Mouse (Mus musculus) regulatory T cell (primary cell): ENCODE data around the gene Cspg4.

Experiments
- in situ Hi-C: fragments of 300-600 bp; cut with MboI, MseI; formaldehyde crosslinking; loops from one replicate; pipeline ENCODE4 v1.15.1; 2025; ENCODE audit warnings: high pct_unique_total_duplicates

Cspg4 gene

DNA sequence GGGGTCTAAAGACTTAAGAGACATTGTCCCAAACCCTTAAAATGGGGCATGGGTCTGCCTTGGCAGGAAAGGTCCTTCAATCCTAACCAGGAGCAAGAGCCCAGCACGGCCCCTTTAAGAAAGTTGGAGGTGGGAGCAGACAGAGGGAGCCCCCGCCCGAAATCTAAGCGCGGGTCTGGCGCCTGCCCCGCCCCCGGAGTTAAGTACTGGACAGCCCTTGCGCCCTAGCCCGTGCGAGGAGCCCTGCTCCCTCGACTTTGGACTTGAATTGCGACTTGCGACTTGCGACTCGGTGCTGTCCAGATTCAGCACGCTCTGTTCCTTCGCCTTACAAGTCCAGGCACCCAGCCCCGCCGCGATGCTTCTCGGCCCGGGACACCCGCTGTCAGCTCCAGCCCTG lies at the start of gene Cspg4:
Gene Cspg4 (plus strand): TSS at position 202 of the 400 bp plus-strand sequence.
- in situ Hi-C loops = no loop called here

DNA sequence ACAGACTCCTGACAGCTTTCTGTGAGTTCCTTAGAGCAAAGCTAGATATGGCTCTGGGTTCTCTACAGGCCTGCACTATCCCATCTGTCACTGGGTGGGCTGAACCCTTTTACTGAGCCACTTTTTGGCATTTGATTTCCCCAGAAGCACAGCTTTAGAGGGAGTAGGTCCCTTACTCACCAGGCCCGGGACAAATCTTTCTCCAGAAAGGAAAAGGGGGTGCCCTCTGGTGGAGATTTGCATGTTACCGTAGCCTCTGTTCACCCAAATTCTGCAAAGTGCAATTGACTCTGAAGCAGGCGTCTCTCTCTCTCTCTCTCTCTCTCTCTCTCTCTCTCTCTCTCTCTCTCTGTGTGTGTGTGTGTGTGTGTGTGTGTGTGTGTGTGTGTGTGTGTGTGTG lies 39.9 kb upstream of the Cspg4 start:
- in situ Hi-C loops = no loop called here

GRCm38 (mm10) chr9:56825476-56826213 lies 39.2 kb upstream of the Cspg4 start:
- in situ Hi-C loops = no loop called here

DNA sequence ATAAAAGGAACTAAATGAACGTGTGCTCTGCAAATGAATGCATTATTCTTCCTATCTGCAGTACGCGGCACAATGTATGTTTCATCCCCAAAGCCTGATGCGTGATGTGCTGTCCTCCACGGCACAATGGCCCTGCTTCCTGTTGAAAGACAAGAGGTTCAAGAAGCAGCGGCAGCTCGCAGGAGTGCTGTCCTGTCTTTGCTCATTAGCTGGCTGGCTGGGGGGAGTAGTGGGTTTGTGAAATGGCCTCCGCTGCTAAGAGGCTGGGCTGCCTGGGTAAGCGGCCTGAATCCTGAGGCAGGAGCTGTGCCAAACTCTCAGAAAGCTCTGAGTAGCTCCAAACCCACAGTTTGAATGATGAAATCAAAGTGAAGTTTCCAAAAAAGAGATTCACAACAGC lies 36.7 kb upstream of the Cspg4 start:
- in situ Hi-C loops = no loop called here

DNA sequence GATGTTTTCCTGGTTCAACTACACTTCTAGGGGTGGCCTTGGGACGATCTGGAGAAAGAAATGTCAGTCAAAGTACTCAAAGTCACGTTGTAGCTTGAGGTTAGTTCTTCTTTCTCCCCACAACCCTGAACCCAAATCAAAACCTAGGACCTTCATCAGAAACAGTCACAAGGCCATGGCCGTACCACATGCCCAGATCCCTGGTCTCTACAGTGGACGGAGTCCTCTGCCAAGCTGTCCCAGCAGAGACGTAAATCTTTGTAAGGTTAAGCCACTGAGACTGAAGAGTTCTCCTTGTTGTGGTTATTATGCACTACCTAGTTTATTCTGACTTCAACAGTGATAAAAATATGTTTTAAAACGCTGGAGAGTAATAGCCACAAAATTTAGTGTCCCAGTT lies 36.0 kb upstream of the Cspg4 start:
- in situ Hi-C loops = no loop called here

DNA sequence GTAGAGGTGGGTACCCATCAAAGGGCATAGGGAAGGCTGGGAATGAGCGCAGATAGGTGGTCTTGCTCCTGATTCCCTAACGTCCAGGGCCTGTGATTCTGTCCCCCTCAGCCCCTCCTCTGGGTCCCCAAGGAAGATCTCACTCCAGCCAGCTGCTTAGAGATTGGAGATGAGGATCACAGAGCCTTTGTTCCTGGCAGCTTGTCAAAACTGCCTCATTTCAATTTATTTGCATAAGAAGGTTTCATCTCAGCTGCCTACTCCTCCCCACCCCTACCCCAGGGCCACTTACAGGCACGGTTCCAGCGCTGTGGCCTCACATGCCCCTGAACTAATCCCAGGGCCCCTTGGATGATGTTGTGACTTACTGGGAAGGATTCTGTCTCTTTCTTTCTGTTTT lies 34.7 kb upstream of the Cspg4 start:
- in situ Hi-C loops = loop anchor here (5.0 kb wide), 1 partner anchor 93 kb away; no protein-coding TSS in a partner anchor

DNA sequence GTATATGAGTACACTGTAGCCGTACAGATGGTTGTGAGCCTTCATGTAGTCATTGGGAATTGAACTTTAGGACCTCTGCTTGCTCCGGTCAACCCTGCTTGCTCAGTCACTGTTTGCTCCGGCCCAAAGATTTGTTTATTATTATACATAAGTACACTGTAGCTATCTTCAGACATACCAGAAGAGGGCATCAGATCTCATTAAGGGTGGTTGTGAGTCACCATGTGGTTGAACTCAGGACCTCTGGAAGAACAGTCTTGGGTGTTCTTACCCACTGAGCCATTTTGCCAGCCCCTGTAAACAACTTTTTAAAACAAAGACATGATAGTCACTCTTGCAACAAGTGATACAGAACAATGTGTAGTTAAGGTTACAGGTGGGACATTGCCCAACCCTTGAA lies 32.9 kb upstream of the Cspg4 start:
- in situ Hi-C loops = loop anchor here (5.0 kb wide), 1 partner anchor 95 kb away; no protein-coding TSS in a partner anchor

GRCm38 (mm10) chr9:56832900-56833299 lies 31.9 kb upstream of the Cspg4 start:
- in situ Hi-C loops = loop anchor here (5.0 kb wide), 1 partner anchor 96 kb away; no protein-coding TSS in a partner anchor

DNA sequence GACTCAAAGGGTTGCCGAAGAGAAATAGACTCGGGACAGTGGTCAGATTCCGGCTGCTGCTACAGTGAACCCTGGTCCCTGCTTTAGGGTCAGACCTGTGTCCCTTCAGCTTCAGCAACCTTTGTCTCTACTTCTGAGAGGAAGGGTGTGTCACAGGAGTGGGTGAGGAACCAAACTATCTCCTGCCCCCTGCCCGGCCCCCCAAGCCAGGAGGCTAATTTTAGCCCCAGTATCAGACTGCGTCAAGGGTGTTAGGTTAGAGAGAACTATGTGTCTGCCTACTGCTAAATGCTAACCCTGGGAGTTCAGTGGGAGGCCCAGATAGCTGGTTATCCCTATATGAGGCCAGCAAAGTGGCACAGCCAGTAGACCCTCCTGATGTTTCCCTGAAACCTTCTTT lies 29.7 kb upstream of the Cspg4 start:
- in situ Hi-C loops = no loop called here

- in situ Hi-C loops = no loop called here
Measured at GRCm38 (mm10) chr9:56840721-56841120, 24.1 kb upstream of the Cspg4 start.

DNA sequence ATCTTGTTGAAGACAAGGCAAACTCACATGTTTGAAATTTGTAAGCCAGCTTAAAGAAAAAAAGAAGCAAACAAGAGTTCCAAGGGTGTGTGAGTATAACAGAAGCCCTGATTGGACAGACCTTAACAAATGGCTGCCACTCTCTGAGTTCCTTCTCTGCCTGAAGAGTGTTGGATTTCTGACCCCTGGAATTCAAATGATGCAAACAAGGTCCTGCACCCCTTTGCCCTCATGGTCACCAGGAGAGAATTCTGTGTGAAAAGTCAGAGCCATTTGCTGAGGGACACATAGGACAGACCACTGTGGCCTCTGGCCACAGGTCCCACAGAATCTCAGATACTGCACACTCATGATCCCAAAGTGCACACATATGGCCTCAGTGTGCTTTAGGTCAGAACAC lies 23.0 kb upstream of the Cspg4 start:
- in situ Hi-C loops = no loop called here

- in situ Hi-C loops = no loop called here
Measured at GRCm38 (mm10) chr9:56842303-56842719, 22.5 kb upstream of the Cspg4 start.

- in situ Hi-C loops = no loop called here
Measured at GRCm38 (mm10) chr9:56843679-56844188, 21.1 kb upstream of the Cspg4 start.

DNA sequence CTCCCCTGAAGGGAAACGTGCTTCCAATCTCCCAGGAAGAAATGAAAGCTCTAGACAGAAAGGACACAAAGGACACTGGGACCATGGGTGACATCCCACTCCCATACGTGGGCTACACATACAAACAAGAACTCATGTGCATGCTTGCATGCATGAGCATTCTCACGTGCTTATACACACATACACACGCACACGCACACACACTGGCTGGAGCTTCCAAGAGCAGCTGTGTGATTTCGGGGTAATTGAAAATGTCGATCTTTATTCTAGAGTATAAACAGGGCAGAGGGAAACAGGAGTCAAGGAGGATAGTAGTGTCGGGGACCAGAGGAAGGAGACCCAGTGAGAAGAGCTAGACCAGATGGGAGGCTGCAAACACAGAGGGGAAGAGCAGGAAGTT lies 20.2 kb upstream of the Cspg4 start:
- in situ Hi-C loops = no loop called here

DNA sequence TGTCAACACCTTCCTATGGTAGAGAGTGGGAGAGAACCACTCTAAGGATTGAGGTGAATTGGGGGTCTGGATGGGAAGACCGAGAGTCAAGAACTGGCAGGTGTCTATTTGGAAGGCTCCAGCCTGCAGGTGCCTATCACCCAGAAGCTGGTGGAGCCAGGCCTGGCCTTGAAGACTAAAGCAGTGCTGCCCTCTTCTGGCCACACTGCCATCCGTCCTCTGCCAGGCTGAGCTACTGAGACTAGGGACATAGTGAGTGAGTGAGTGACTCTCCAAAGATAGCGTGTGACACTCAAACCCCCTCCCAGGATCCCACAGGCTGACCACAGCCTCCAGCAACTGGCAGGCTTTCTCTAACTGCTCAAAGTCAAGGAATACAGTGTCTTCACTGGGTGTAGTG lies 17.3 kb upstream of the Cspg4 start:
- in situ Hi-C loops = no loop called here

DNA sequence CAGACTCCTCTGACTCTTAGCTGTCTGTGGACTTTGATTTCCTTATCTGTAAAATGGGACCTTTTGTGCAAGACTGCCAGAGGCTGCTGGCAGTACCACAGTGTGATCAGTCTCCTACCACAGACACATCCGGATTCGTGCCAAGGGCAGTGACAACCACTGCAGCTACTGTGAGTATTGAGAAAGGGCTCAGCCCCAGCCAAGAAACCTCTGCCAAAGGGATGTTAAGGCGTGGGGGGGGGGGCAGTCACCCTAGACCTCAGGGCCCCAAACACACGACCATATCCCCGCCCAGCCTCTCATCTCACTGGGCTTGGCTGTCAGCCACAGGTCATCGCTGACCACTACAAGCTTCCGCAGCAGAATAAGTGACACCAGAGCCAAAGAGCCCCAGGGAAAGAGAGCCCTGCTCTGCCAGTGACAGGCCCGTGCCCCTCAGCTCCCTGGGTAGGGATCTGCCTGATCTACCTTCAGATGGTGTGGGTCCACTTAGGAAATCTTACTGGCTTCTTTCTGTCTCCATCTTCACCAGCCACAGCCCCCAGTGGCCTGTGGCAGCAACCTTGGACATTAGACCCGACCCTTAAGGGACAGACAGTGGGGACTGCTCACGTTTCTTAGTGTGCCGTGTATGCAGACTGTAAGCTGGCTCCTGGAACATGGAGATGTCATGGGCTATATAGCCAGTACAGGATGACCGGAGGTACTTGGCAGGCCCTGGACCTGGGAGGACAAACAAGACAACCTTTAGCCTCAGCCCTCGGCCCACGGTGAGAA lies 14.5 kb upstream of the Cspg4 start:
- in situ Hi-C loops = no loop called here

DNA sequence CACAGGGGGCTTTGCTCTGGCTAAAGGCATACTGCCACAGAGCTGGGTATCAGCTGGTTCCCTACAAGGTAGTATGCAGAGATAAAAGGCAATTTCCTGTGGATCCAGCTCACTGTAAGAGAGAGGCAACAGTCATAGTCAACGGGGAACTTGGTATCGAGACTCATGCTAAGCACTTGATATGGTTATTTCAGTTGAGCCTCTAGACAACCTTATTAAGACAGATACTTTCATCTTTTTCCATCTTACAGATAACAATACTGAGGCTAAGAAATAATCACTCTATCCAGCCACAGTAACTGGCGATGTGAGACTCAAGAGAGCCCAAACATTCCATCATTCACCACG lies 14.0 kb upstream of the Cspg4 start:
- in situ Hi-C loops = no loop called here

- in situ Hi-C loops = no loop called here
Measured at GRCm38 (mm10) chr9:56851778-56852177, 13.1 kb upstream of the Cspg4 start.

DNA sequence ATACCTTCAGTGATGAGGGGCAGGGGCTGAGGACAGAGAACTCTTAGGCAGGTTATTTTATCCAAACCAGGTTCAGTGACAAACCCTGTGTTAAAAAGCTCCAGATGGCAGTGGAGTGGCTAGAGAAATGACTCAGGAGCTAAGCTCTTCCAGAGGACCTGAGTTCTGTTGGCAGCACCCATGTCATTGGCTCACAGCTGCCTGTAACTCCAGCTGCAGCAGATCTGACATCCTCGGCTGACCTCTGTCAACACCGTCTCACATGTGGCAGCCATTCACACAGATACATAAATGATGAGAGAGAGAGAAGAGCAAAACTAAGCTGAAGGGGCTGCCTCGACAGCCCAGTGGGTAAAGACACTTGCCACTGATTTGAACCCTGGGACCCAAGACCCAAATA lies 7.4 kb upstream of the Cspg4 start:
- in situ Hi-C loops = no loop called here

- in situ Hi-C loops = no loop called here
Measured at GRCm38 (mm10) chr9:56860035-56860434, 4.8 kb upstream of the Cspg4 start.

GRCm38 (mm10) chr9:56860486-56861269 lies 4.2 kb upstream of the Cspg4 start:
- in situ Hi-C loops = no loop called here

DNA sequence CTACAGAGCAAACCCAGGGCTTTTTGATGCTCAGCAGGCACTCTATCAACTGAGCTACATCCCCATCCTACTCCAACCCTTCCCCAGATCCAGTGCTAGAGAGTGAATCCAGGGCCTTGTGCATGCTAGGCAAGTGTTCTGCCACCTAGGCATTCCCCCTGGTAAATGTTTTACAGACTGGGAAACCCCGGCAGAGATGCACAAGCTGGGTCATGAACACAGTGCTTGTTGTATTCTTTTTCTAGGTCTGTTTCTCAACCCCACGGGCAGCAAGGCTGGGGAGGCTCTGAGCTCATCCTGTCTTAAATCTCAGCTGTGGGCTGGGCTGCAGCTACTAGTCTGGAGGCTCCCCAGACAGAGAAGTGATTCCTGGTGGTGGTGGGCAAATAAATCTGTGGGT lies 2.0 kb upstream of the Cspg4 start:
- in situ Hi-C loops = no loop called here
